Mouse (Mus musculus) erythroblast, embryonic 14.5 days (primary cell): Measurements from ENCODE around the gene Dppa2.

Experiments used
- GATA1 ChIP-seq: IDR thresholded peaks from 2 replicates; pipeline ENCODE4 v1.6.1; 2012; ENCODE audit warnings: low read length, inconsistent platforms, mixed read lengths
- TAL1 ChIP-seq: IDR thresholded peaks from 3 replicates; pipeline ENCODE4 v1.6.1; 2012; ENCODE audit warnings: low read length, inconsistent platforms, mixed read lengths

- TF ChIP-seq TAL1 (no peak), GATA1 (no peak)
Observed at GRCm38 (mm10) chr16:48297384-48298136, 6.1 kb upstream of the Dppa2 start.
